Mouse (Mus musculus): Measurements from ENCODE around the gene Cmtm5. TPM values are rescaled to one million over a fixed set of nuclear protein-coding genes. Genes with fewer than 3 reads are reported as not detected.
A peak's percentile ranks its signal among the peaks of the same experiment; 100 is the strongest.

Gene Cmtm5
- total and polyA plus RNA-seq, 3 experiments = not detected

GRCm38 (mm10) chr14:54936831-54937160 lies 735 bp downstream of the Cmtm5 start:
- Histone ChIP-seq H3K4me1 (ENCODE audit: control insufficient read depth in 1 of 2, insufficient read depth in 2 of 2, low read length in 2 of 2) (peaks cover 0 to 8% of the 10 kb centered on the region in 2 experiments; a peak in 1 of 4 replicates), H3K79me2 (ENCODE audit: control insufficient read depth, insufficient read depth, low read length, poor library complexity) (no peaks in the 10 kb centered on the region), H3K9me3 (replicated peaks; ENCODE audit: insufficient read depth, low read length) (no peaks in the 10 kb centered on the region), H3K27ac (ENCODE audit: control insufficient read depth, low read depth, low read length) (no peak overlapping the region), H3K27me3 (ENCODE audit: control insufficient read depth in 1 of 2, insufficient read depth in 2 of 2, low read length in 2 of 2) (peaks cover 0 to 1% of the 10 kb centered on the region in 2 experiments; a peak in 2 of 4 replicates), H3K36me3 (ENCODE audit: control insufficient read depth in 1 of 2, insufficient read depth in 2 of 2, low read length in 2 of 2) (peaks cover 0 to 5% of the 10 kb centered on the region in 2 experiments; a peak in 1 of 4 replicates), H3K4me3 (ENCODE audit: control insufficient read depth in 1 of 2, insufficient read depth in 1 of 2, low read depth in 2 of 2, low read length in 2 of 2) (no peak overlapping the region), H3K9ac (ENCODE audit: control insufficient read depth, low read depth, low read length, poor library complexity, severe bottlenecking) (no peak overlapping the region)
- TF ChIP-seq EP300 (IDR thresholded peaks at IDR 0.05; ENCODE audit: low read depth in 1 of 2, low read length in 2 of 2) = 0 out of 4 replicates have a peak, but pooled peaks of 1 of the 2 experiments have one; percentile 19
- no peak for TF ChIP-seq ELF1 (IDR thresholded peaks at IDR 0.05; ENCODE audit: low read depth, low read length)
- TF ChIP-seq SIN3A (IDR thresholded peaks at IDR 0.05; ENCODE audit: low read length) = no peak
- no peak for TF ChIP-seq CHD1 (IDR thresholded peaks at IDR 0.05; ENCODE audit: low read depth, low read length)
- TF ChIP-seq BHLHE40 (IDR thresholded peaks at IDR 0.05; ENCODE audit: borderline replicate concordance, low read depth, low read length) = no peak
- peak; percentile 34; the same call in 1 of the 2 replicates for TF ChIP-seq GATA1 (IDR thresholded peaks at IDR 0.05; ENCODE audit: low read depth, low read length)
- TF ChIP-seq MAFK (IDR thresholded peaks at IDR 0.05; ENCODE audit: borderline replicate concordance, low read depth, low read length) = no peak
- no peak for TF ChIP-seq E2F4 (IDR thresholded peaks at IDR 0.05; ENCODE audit: borderline replicate concordance, low read depth, low read length)
- DNase-seq (ENCODE audit: low read depth, low spot score) = peak; percentile 53

GRCm38 (mm10) chr14:54937361-54938182 lies 1.5 kb downstream of the Cmtm5 start:
- Histone ChIP-seq H3K4me1 (ENCODE audit: control insufficient read depth in 1 of 2, insufficient read depth in 2 of 2, low read length in 2 of 2) (peaks cover 0 to 8% of the 10 kb centered on the region in 2 experiments; a peak in 1 of 4 replicates), H3K9me3 (replicated peaks; ENCODE audit: insufficient read depth, low read length) (no peaks in the 10 kb centered on the region), H3K79me2 (ENCODE audit: control insufficient read depth, insufficient read depth, low read length, poor library complexity) (no peaks in the 10 kb centered on the region), H3K4me3 (ENCODE audit: control insufficient read depth in 1 of 2, insufficient read depth in 1 of 2, low read depth in 2 of 2, low read length in 2 of 2) (no peak overlapping the region), H3K27ac (ENCODE audit: control insufficient read depth, low read depth, low read length) (no peak overlapping the region), H3K27me3 (ENCODE audit: control insufficient read depth in 1 of 2, insufficient read depth in 2 of 2, low read length in 2 of 2) (peaks cover 0 to 1% of the 10 kb centered on the region in 2 experiments; a peak in 2 of 4 replicates), H3K9ac (ENCODE audit: control insufficient read depth, low read depth, low read length, poor library complexity, severe bottlenecking) (no peak overlapping the region), H3K36me3 (ENCODE audit: control insufficient read depth in 1 of 2, insufficient read depth in 2 of 2, low read length in 2 of 2) (peaks cover 0 to 5% of the 10 kb centered on the region in 2 experiments; a peak in 1 of 4 replicates)
- peak; percentile 36 for DNase-seq (ENCODE audit: low read depth, low spot score)
- no peak for TF ChIP-seq SMC3 (IDR thresholded peaks at IDR 0.05; ENCODE audit: low read depth, low read length)
- no peak for TF ChIP-seq JUND (IDR thresholded peaks at IDR 0.05; ENCODE audit: low read depth, low read length)
- TF ChIP-seq USF2 (IDR thresholded peaks at IDR 0.05; ENCODE audit: borderline replicate concordance in 1 of 2, insufficient read depth in 1 of 2, low read depth in 1 of 2, low read length in 2 of 2) = no peak
- no peak for TF ChIP-seq HCFC1 (IDR thresholded peaks at IDR 0.05; ENCODE audit: low read depth, low read length)
- TF ChIP-seq RCOR1 (IDR thresholded peaks at IDR 0.05; ENCODE audit: low read depth, low read length) = no peak
- no peak for TF ChIP-seq POLR2AphosphoS5 (IDR thresholded peaks at IDR 0.05; ENCODE audit: borderline replicate concordance, low read depth, low read length)
- no peak for TF ChIP-seq GATA1 (IDR thresholded peaks at IDR 0.05; ENCODE audit: low read depth, low read length)
- no peak for TF ChIP-seq ZNF384 (IDR thresholded peaks at IDR 0.05; ENCODE audit: low read depth, low read length)
- no peak for TF ChIP-seq CHD1 (IDR thresholded peaks at IDR 0.05; ENCODE audit: low read depth, low read length)
- no peak for TF ChIP-seq CHD2 (IDR thresholded peaks at IDR 0.05; ENCODE audit: low read length)
- no peak for TF ChIP-seq NELFE (IDR thresholded peaks at IDR 0.05; ENCODE audit: low read depth, low read length)
- no peak for TF ChIP-seq TAL1 (IDR thresholded peaks at IDR 0.05; ENCODE audit: low read length)
- TF ChIP-seq MXI1 (IDR thresholded peaks at IDR 0.05; ENCODE audit: low read depth, low read length) = no peak
- no peak for TF ChIP-seq ZKSCAN1 (IDR thresholded peaks at IDR 0.05; ENCODE audit: low read depth, low read length)
